Mouse (Mus musculus) kidney, adult 2 months (tissue): Measurements from ENCODE around the gene Tpo. TPM values are rescaled to one million over a fixed set of nuclear protein-coding genes. Genes with fewer than 3 reads are reported as not detected.
A peak's percentile ranks its signal among the peaks of the same experiment; 100 is the strongest.

Source experiments
- DNase-seq: peaks from one replicate; pipeline ENCODE4 v3.0.0; 2021
- H3K27ac ChIP-seq: fragments of 200-500 bp; 2 replicates; pipeline ENCODE4 v1.5.1; 2012; ENCODE audit warnings: low read depth, low read length, control low read depth, inconsistent platforms; ENCODE audit not compliant: insufficient read depth
- H3K27me3 ChIP-seq: fragments of 200-500 bp; replicated peaks from 2 replicates; pipeline ENCODE4 v1.6.1; 2012; ENCODE audit warnings: mild to moderate bottlenecking, moderate library complexity, low read length, inconsistent platforms; ENCODE audit not compliant: control insufficient read depth, insufficient read depth
- H3K36me3 ChIP-seq: fragments of 200-500 bp; 2 replicates; pipeline ENCODE4 v1.6.1; 2012; ENCODE audit warnings: mild to moderate bottlenecking, moderate library complexity, low read length, inconsistent platforms; ENCODE audit not compliant: control insufficient read depth, insufficient read depth
- H3K4me1 ChIP-seq: fragments of 200-500 bp; 2 replicates; pipeline ENCODE4 v1.6.1; 2011; ENCODE audit warnings: low read length; ENCODE audit not compliant: control insufficient read depth, insufficient read depth
- H3K4me3 ChIP-seq: fragments of 200-500 bp; 2 replicates; pipeline ENCODE4 v1.5.1; 2011; ENCODE audit warnings: mild to moderate bottlenecking, low read depth, low read length, control low read depth; ENCODE audit not compliant: insufficient read depth
- CTCF ChIP-seq: fragments of 200-500 bp; conservative IDR thresholded peaks from 2 replicates; pipeline ENCODE4 v1.5.1; 2011; ENCODE audit warnings: low read depth, mild to moderate bottlenecking, control low read depth, low read length, moderate library complexity, mixed read lengths; ENCODE audit not compliant: insufficient read depth, insufficient read length
- POLR2A ChIP-seq: fragments of 200-500 bp; IDR thresholded peaks from one replicate; pipeline ENCODE4 v1.6.1; 2011; ENCODE audit warnings: low read depth, low read length, control low read depth
- WGBS: fragments of 180-500 bp; shearing (Covaris S2); methylation state at CpG from one replicate; pipeline ENCODE4 v1.1.7; 2018; 5-methylcytosine and 5-hydroxymethylcytosine counted together
- polyA plus RNA-seq: library from polyadenylated mRNA; depleted of rRNA; stranded (reverse); fragments of >200 nt; gene quantifications from 2 replicates; pipeline ENCODE4 v1.2.3, GENCODE M21; 2012

Tpo gene
- polyA plus RNA-seq, 1 experiment, result not detected

DNA sequence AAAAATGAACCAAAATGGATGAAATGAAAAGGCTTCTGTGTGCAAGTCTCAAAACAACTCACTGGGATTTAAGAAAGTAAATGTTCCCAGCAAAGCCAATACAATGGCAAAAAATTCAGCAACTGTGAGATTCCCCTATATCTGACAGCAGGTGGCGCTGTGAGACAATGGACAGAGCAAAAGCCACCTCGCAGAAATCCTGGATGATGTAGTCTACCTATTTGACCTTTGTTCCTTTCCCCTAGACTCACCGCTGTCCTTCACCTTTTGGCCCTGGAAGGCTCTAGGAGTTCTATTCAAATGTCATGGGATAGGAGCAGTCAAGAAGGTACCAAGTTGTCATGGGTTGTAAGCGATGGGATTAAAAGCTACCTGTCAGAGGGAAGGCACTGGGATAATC is 82.2 kb downstream of the Tpo start:
- peak; percentile 71 for TF ChIP-seq CTCF
- TF ChIP-seq POLR2A, result no peak
- Histone ChIP-seq H3K27ac (no peak overlapping the region), H3K36me3 (no peaks in the 10 kb centered on the region), H3K27me3 (no peaks in the 10 kb centered on the region), H3K4me1 (no peaks in the 10 kb centered on the region), H3K4me3 (no peak overlapping the region)
- 18% methylated on average over 4 of the region's 4 CpGs for whole genome bisulfite sequencing
- peak; percentile 49 for DNase-seq

DNA sequence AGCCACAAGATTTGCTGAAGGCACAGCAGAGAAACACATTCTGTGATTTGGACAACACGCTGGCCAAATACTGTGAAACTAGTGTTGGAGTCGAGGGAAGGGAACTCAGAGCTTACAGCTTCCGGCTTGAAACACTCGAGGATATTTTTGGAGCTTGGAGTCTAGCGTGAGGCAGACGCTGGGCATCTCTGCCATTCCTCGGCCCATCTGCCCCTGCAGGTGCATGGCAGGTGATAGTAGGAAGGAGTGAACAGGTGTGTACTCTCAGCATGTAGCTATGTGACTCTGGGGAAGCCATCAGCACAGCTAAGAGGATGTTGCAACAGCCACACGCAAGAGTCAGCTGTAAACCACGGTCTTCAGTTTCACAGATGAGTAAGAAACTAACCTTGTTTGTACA is 82.6 kb downstream of the Tpo start:
- Histone ChIP-seq H3K4me1 (no peaks in the 10 kb centered on the region), H3K4me3 (no peak overlapping the region), H3K27me3 (no peaks in the 10 kb centered on the region), H3K27ac (no peak overlapping the region), H3K36me3 (no peaks in the 10 kb centered on the region)
- no peak for DNase-seq
- 79% methylated on average over 9 of the region's 9 CpGs for WGBS
- TF ChIP-seq CTCF, result no peak
- no peak for TF ChIP-seq POLR2A

DNA sequence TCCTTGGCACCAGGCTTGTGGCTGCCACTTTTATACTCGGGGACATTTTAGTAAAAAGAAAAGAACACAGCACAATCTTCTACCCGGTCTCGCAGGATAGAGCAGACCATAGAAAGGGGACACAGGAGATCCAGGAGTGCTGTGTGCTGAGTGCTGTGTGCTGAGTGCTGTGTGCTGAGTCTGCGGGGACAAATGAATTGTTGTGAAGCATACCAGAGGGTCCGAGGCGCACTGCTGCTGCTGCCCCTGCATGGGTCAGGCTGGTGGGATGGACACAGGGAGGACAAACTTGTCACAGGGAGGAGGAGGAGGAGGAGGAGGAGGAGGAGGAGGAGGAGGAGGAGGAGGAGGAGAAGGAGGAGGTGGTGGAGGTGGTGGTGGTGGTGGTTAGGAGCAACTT is 83.6 kb downstream of the Tpo start:
- Histone ChIP-seq H3K36me3 (no peaks in the 10 kb centered on the region), H3K4me1 (no peaks in the 10 kb centered on the region), H3K27ac (no peak overlapping the region), H3K27me3 (no peaks in the 10 kb centered on the region), H3K4me3 (no peak overlapping the region)
- TF ChIP-seq CTCF, result no peak
- TF ChIP-seq POLR2A, result no peak
- WGBS, result 91% methylated on average over 6 of the region's 6 CpGs
- no peak for DNase-seq

DNA sequence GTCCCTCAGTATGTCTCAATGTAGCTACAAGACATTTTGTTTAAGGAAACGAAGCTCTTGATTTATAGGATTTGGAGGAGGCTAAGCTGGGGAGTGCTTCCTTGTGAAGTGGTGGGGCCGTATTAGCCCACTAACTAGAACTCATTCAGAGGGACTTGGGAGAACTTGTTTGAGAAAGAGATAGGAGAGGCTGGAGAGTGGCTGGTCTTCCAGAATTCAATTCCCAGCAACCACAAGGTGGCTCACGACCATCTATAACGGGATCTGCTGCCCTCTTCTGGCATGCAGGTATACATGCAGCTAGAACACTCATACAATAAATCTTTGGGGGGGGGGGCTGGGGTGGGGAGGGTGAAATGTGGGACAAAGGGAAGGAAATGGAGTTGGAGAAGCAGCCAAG is 92.3 kb downstream of the Tpo start:
- no peak overlapping the region for H3K27ac ChIP-seq
- 17% methylated on average over 4 of the region's 4 CpGs for WGBS
- no peak overlapping the region for H3K4me3 ChIP-seq
- TF ChIP-seq POLR2A (no peak), CTCF (peak; percentile 77)
- no peaks in the 10 kb centered on the region for H3K4me1 ChIP-seq
- no peaks in the 10 kb centered on the region for H3K36me3 ChIP-seq
- H3K27me3 ChIP-seq, result no peaks in the 10 kb centered on the region
- DNase-seq, result peak; percentile 72

GRCm38 (mm10) chr12:30039565-30039964 is 92.9 kb downstream of the Tpo start:
- TF ChIP-seq CTCF (peak; percentile 80), POLR2A (no peak)
- peak; percentile 69 for DNase-seq
- Histone ChIP-seq H3K36me3 (no peaks in the 10 kb centered on the region), H3K27me3 (no peaks in the 10 kb centered on the region), H3K27ac (no peak overlapping the region), H3K4me1 (no peaks in the 10 kb centered on the region), H3K4me3 (no peak overlapping the region)
- 40% methylated on average over 4 of the region's 4 CpGs for WGBS

GRCm38 (mm10) chr12:30036569-30037055 is 95.8 kb downstream of the Tpo start:
- Histone ChIP-seq H3K4me1 (no peaks in the 10 kb centered on the region), H3K36me3 (no peaks in the 10 kb centered on the region), H3K27me3 (no peaks in the 10 kb centered on the region), H3K4me3 (no peak overlapping the region), H3K27ac (no peak overlapping the region)
- no peak for TF ChIP-seq CTCF
- TF ChIP-seq POLR2A, result no peak
- no peak for DNase-seq
- WGBS, result 83% methylated on average over 4 of the region's 4 CpGs

- Histone ChIP-seq H3K27ac (no peak overlapping the region), H3K4me1 (no peaks in the 10 kb centered on the region), H3K36me3 (no peaks in the 10 kb centered on the region), H3K4me3 (no peak overlapping the region), H3K27me3 (no peaks in the 10 kb centered on the region)
- TF ChIP-seq POLR2A (no peak), CTCF (no peak)
- no peak for DNase-seq
Measured at GRCm38 (mm10) chr12:30035841-30036568, 96.4 kb downstream of the Tpo start.
